Mouse (Mus musculus): ENCODE results near the gene Pdcd1lg2.
"Not testable (repeated sequence)": the region's sequence is repeated elsewhere in the genome, so short reads cannot be mapped to it uniquely, and the experiment has no call there.

Pdcd1lg2 gene

GRCm38 (mm10) chr19:29412476-29413420 is 2.0 kb downstream of the Pdcd1lg2 start:
- in situ Hi-C loops (cut with MboI; ENCODE audit: low pct_unique_long_range_greater_than_20kb in 1 of 2, low sequenced_read_pairs in 2 of 2, unreplicated experiment in 1 of 2), result no loop called here

GRCm38 (mm10) chr19:29414513-29414912 is 3.8 kb downstream of the Pdcd1lg2 start:
- in situ Hi-C loops (cut with MboI; ENCODE audit: low pct_unique_long_range_greater_than_20kb in 1 of 2, low sequenced_read_pairs in 2 of 2, unreplicated experiment in 1 of 2), result no loop called here

GRCm38 (mm10) chr19:29414917-29415316 is 4.2 kb downstream of the Pdcd1lg2 start:
- in situ Hi-C loops (cut with MboI; ENCODE audit: low pct_unique_long_range_greater_than_20kb in 1 of 2, low sequenced_read_pairs in 2 of 2, unreplicated experiment in 1 of 2), result not testable (repeated sequence)

- in situ Hi-C loops (cut with MboI; ENCODE audit: low pct_unique_long_range_greater_than_20kb in 1 of 2, low sequenced_read_pairs in 2 of 2, unreplicated experiment in 1 of 2), result no loop called here
Measured at GRCm38 (mm10) chr19:29416393-29416902, 5.7 kb downstream of the Pdcd1lg2 start.

- in situ Hi-C loops (cut with MboI; ENCODE audit: low pct_unique_long_range_greater_than_20kb in 1 of 2, low sequenced_read_pairs in 2 of 2, unreplicated experiment in 1 of 2), result no loop called here
Measured at GRCm38 (mm10) chr19:29417188-29417587, 6.5 kb downstream of the Pdcd1lg2 start.

GRCm38 (mm10) chr19:29417894-29418293 is 7.2 kb downstream of the Pdcd1lg2 start:
- in situ Hi-C loops (cut with MboI; ENCODE audit: low pct_unique_long_range_greater_than_20kb in 1 of 2, low sequenced_read_pairs in 2 of 2, unreplicated experiment in 1 of 2), result no loop called here

GRCm38 (mm10) chr19:29418661-29419115 is 8.0 kb downstream of the Pdcd1lg2 start:
- in situ Hi-C loops (cut with MboI; ENCODE audit: low pct_unique_long_range_greater_than_20kb in 1 of 2, low sequenced_read_pairs in 2 of 2, unreplicated experiment in 1 of 2), result no loop called here

GRCm38 (mm10) chr19:29419506-29419905 is 8.8 kb downstream of the Pdcd1lg2 start:
- in situ Hi-C loops (cut with MboI; ENCODE audit: low pct_unique_long_range_greater_than_20kb in 1 of 2, low sequenced_read_pairs in 2 of 2, unreplicated experiment in 1 of 2), result no loop called here

GRCm38 (mm10) chr19:29419946-29420345 is 9.2 kb downstream of the Pdcd1lg2 start:
- in situ Hi-C loops (cut with MboI; ENCODE audit: low pct_unique_long_range_greater_than_20kb in 1 of 2, low sequenced_read_pairs in 2 of 2, unreplicated experiment in 1 of 2), result no loop called here

- in situ Hi-C loops (cut with MboI; ENCODE audit: low pct_unique_long_range_greater_than_20kb in 1 of 2, low sequenced_read_pairs in 2 of 2, unreplicated experiment in 1 of 2), result no loop called here
Measured at GRCm38 (mm10) chr19:29420397-29420796, 9.7 kb downstream of the Pdcd1lg2 start.

- in situ Hi-C loops (cut with MboI; ENCODE audit: low pct_unique_long_range_greater_than_20kb in 1 of 2, low sequenced_read_pairs in 2 of 2, unreplicated experiment in 1 of 2), result no loop called here
Measured at GRCm38 (mm10) chr19:29422013-29422645, 11.4 kb downstream of the Pdcd1lg2 start.

GRCm38 (mm10) chr19:29422796-29423195 is 12.1 kb downstream of the Pdcd1lg2 start:
- in situ Hi-C loops (cut with MboI; ENCODE audit: low pct_unique_long_range_greater_than_20kb in 1 of 2, low sequenced_read_pairs in 2 of 2, unreplicated experiment in 1 of 2), result no loop called here

GRCm38 (mm10) chr19:29430516-29430915 is 19.8 kb downstream of the Pdcd1lg2 start:
- in situ Hi-C loops (cut with MboI; ENCODE audit: low pct_unique_long_range_greater_than_20kb in 1 of 2, low sequenced_read_pairs in 2 of 2, unreplicated experiment in 1 of 2), result no loop called here

- in situ Hi-C loops (cut with MboI; ENCODE audit: low pct_unique_long_range_greater_than_20kb in 1 of 2, low sequenced_read_pairs in 2 of 2, unreplicated experiment in 1 of 2), result no loop called here
Measured at GRCm38 (mm10) chr19:29430953-29431352, 20.2 kb downstream of the Pdcd1lg2 start.

- in situ Hi-C loops (cut with MboI; ENCODE audit: low pct_unique_long_range_greater_than_20kb in 1 of 2, low sequenced_read_pairs in 2 of 2, unreplicated experiment in 1 of 2), result no loop called here
Measured at GRCm38 (mm10) chr19:29436793-29437479, 26.2 kb downstream of the Pdcd1lg2 start.

- in situ Hi-C loops (cut with MboI; ENCODE audit: low pct_unique_long_range_greater_than_20kb in 1 of 2, low sequenced_read_pairs in 2 of 2, unreplicated experiment in 1 of 2), result no loop called here
Measured at GRCm38 (mm10) chr19:29437849-29438248, 27.1 kb downstream of the Pdcd1lg2 start.

GRCm38 (mm10) chr19:29439242-29439641 is 28.5 kb downstream of the Pdcd1lg2 start:
- in situ Hi-C loops (cut with MboI; ENCODE audit: low pct_unique_long_range_greater_than_20kb in 1 of 2, low sequenced_read_pairs in 2 of 2, unreplicated experiment in 1 of 2), result no loop called here

- in situ Hi-C loops (cut with MboI; ENCODE audit: low pct_unique_long_range_greater_than_20kb in 1 of 2, low sequenced_read_pairs in 2 of 2, unreplicated experiment in 1 of 2), result no loop called here
Measured at GRCm38 (mm10) chr19:29442492-29442891, 31.8 kb downstream of the Pdcd1lg2 start.

GRCm38 (mm10) chr19:29444364-29444763 is 33.6 kb downstream of the Pdcd1lg2 start:
- in situ Hi-C loops (cut with MboI; ENCODE audit: low pct_unique_long_range_greater_than_20kb in 1 of 2, low sequenced_read_pairs in 2 of 2, unreplicated experiment in 1 of 2), result no loop called here
